Mouse (Mus musculus): ENCODE measurements around the gene Rsph1.

The Rsph1 gene

DNA sequence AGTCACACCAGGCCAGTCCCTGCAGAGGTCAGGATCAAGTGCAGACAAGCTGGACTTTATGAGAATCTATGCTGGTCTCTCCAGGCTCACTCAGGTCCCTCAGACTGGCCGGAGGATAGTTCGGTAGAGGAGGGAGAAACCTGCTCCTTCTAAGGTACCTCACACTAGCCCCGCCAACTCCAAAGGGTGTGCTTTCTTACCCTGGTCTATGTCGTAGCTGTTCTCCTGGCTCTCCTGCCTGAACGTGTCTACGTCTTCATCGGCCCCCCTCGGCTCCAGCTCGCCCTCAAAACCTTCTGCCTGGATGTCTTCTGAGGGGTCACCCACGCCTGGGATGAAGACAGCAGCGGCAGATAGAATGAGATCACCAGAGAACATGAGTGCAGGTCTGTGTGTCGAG, 19.3 kb downstream of the Rsph1 start:
- no peak for DNase-seq (ENCODE audit: low spot score)

DNA sequence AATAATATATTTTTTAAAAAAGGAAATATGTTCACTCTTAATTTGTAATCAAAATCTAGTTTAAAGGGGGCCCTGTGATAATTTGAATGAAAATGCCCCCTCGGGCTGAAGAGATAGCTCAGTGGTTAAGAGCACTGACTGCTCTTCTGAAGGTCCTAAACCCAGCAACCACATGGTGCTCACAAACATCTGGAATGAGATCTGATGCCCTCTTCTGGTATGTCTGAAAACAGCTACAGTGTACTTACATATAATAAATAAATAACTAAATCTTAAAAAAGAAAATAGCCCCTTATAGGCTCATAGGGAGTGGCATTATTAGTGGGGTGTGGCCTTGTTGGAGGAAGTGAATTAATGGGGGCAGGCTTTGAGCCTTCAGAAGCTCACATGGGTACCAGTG, 20.0 kb downstream of the Rsph1 start:
- DNase-seq (ENCODE audit: low spot score), result no peak

DNA sequence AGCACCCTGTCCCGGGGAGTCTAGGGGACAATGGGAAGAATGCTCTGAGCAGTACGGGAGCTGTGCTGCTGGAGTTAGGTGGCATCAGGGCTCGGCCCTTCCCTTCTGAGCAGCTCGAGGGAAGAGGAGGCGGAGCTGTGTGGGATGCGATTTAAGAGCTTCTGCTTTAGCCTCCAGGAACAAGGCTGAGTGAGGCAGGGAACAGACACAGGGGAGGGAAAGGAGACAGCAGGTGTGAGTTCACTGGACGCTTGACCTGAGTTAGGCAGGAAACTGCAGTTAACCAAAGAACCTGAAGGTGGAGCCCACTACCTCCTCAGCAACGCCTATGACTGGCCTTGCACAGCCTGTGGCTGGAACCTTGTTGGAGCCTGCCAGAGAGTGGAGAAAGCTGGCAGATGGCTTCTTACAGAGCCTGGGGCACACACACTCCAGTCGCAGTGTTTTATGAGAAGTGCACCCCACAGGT, 22.7 kb downstream of the Rsph1 start:
- peak; percentile 20 for DNase-seq (ENCODE audit: low spot score)

DNA sequence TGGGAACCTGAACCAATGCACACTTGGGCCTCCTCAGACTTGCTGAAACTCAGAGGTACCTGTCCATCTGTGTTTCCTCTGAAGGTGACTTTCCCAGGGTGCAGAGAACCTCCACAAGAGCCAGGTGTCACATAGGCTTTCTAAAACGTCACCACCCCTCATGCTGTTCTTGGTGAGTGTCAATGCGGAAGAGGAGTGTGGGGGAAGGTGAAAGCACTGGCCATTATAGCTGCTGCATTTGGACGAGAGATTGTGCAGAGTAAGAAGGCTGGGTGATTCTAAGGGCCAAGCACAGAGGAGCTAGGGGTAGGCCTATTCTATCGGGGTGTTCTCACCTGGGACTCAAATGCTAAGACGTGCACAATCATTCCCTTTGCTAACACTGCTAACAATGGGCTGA, 23.2 kb downstream of the Rsph1 start:
- DNase-seq (ENCODE audit: low spot score), result no peak

DNA sequence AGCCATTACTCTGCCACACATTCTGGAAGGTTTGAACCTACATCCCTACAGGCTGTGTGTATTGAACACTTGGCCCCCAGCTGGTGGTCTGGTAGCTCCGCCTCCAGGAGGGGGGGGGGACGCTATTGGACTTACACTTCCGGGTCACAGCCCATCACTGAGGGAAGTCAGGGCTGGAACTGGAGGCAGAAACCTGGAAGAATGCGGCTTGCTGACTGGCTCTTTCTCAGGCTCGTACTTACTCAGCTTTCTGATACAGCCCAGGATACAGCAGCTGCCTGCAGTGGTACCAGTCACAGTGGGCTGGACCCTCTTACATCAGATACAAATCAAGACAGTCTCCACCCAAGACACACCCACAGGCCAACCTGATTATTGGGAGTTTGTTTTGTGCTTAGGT, 30.0 kb downstream of the Rsph1 start:
- no peak for DNase-seq (ENCODE audit: low spot score)

DNA sequence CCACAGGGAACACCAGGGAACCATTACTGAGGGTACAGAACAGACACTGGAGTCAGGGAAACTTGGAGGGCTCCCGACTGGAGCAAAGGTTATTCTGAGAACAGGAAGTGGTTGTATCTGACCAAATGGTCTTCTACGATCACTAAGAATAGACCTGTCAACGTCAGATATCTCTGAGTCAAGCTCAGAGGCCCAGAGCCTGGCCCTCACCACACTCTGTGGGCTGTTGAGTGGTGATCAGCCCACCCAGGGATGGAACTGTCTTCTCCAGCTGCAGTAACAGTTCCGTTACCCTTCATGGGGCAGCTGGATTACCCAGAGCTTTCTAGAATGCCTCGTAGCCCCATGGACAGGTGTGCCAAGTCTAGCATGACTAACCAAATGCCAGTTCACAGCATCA, 31.9 kb downstream of the Rsph1 start:
- DNase-seq (ENCODE audit: low spot score), result no peak

DNA sequence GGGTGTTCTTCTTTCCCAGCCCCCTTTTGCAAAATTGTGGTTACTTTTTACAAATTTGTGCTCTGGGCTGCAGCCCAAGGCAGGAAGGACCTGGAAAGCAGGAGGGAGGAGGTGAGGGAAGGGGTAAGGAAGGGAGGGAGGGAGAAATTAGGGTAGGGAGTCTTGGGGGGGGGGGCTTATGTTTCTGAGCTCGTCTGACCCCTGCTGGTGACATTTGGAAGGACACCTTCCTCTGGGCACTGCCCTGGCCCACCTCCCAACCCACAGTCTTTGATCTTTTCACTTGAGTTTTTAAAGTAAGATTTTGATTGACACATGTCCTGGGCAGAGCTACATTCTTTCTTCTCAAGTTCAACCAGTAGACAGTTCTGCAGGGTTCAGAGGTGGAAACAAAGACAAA, 34.4 kb downstream of the Rsph1 start:
- no peak for DNase-seq (ENCODE audit: low spot score)

DNA sequence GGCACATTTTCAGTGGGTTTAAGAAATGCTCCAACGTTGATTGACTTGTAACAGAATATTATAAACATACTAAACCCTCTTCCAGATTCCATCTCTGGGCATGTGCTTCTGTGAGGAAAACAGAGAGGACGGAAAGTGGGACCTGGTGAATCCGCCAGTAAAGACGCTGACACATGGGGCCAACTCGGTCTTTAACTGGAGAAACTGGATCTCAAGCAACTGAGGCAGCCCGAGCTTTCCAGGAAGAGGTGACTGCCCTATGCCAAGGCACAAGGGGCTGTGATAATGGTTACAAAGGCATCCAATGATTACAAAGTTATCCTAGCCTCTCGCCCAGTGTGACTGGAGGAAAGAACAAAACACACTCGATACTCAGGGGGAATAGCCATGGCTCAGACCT, 36.0 kb downstream of the Rsph1 start:
- DNase-seq (ENCODE audit: low spot score), result no peak

DNA sequence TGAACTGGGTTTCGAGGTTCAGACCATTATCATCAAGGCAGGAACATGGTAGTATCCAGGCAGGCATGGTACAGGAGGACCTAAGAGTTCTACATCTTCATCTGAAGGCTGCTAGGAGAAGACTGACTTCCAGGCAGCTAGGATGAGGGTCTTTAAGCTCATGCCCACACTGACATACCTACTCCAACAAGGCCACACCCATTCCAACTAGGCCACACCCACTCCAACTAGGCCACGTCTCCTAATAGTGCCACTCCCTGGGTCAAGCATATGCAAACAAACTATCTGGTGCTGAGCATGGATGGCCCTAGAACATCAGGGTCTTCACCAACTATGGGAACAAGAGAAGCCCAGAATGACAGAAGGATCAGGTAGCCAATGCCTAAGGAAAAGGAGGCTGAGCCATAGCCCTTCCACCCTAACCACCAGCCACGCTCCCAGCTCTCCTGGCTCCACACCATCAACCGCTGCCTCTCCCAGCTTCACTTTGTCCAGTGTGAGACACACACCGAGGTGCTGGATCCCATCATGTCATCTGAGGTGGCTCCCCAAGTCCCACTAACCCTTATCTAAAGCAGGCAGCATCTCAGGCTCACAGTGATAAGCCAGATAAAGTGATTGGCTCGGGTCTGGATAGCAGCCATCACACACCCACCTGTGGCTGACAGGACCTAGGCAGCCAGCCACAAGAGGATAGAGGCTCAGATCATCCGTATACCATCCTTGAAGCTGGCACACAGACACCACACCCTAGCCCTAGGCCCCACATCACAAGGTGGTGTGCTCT, 38.8 kb downstream of the Rsph1 start:
- peak; percentile 21 for DNase-seq (ENCODE audit: low spot score)

DNA sequence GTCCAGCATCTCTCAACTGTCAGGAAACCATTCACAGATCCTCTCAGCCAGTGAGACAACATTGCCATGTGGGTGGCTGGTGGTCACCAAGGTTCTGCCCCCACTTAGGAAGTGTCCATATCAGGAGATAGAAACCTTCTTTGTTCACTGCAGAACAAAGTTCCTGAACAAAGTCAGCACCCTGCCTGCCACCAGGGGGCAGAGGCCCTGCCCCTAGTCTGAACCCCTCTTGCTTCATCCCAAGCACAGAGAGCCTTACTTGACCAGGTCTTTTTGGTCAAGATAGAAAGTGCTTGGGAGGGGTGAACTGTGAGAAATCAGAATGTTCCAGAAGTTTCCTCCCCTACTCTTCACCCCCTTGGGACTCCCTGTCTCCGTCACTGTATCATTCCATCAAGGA, 41.3 kb downstream of the Rsph1 start:
- no peak for DNase-seq (ENCODE audit: low spot score)

DNA sequence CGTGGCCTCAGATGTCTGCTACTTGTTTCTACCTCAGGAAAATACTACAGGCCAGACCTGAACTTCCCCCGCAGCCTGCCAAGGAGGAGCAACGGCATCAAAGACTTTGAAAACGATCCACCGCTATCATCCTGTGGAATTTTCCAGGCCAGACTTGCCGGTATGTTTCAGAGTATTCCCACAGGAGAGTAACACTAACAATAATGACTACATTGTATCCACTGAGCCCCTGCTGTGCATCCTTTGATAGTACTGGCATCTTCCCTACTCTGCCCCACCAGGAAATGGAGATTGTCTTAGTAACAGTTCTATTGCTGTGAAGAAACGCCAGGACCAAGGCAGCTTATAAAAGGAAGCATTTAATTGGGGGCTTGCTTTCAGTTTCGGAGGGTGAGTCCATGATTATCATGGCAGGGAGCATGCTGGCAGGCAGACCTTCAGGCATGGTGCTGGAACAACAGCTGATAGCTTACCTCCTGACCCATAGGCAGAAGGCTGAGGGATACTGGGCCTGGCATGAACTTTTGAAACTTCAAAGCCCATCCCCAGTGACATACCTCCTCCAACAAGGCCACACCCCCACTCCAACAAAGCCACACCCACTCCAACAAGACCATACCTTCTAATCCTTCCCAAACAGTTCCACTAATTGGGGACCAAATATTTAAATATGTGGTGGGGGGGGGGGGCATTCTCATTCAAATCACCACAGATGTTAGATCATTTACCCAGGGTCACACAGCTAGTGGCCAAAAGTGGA, 44.8 kb downstream of the Rsph1 start:
- no peak for DNase-seq (ENCODE audit: low spot score)

DNA sequence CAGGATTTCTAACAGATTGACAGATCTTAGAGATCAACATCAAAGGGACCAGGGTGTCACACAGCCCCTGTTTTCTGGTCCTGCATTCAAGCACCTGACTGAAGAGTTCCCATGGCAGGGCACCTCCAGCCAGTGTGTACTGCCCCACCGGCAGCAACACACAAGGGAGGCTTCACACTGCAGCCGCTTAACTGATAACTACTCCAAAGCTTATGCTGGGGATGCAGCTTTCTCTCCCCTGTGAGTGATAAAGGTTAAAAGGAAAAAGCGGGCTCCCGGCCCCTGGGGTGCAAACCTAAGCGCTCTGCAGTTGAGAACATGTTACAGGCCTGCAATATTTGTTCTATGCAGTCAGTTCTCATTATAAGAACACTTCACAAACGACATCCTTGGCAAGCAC, 45.4 kb downstream of the Rsph1 start:
- no peak for DNase-seq (ENCODE audit: low spot score)

DNA sequence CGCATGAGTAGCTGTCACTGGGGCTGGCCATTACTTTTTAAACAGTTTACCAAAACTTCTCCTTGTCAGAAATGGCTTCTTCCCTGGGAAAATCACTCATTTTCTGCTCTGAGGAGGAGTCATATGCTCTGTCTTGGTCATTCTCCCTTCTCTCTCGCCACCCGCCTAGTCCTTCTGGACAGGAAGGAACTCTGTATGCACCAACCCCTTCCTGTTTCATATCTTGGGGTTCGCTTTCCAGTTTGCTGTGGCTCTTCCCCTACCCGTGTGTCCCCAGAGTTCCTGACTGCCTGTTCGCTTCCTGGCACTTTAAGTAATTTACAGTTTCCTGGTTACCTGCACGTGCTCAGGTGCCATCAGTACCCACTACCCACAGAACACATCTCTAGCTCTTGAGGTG, 50.3 kb downstream of the Rsph1 start:
- no peak for DNase-seq (ENCODE audit: low spot score)

DNA sequence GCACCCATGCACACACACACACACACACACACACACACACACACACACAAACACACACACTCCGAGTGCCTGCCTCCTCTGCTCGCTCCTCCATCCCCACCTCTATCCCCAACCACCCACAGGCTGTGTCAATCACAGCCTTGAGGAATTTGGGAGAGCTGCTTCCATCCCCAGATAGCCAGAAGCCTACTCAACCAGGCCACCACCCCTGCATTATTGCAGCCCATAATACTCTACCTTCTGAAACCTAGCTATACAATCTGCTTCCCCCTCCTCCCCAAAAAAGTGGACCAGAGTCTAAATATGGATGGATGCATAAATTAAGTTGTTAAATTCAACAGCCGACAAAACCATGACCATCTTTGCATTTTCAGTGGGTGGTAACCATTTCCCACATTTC, 50.8 kb downstream of the Rsph1 start:
- no peak for DNase-seq (ENCODE audit: low spot score)

DNA sequence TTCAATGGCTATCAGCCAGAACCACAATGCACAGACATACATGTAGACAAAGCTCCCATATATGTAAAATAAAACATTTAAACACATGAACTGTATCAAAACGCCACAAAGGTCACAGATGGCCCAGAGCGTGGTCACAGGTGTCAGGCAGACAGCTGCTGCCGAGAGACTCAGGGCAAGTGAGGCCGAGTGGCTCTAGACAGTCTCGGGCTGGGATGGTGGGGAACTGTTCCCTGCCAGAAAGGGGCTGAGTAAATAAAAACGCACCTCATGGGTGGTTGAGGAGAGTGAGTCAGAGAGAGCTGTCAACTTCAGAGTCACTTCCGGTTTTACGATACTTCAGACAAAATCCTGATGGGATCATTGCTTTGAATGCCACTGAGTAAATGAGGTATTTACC, 52.6 kb downstream of the Rsph1 start:
- DNase-seq (ENCODE audit: low spot score), result no peak

DNA sequence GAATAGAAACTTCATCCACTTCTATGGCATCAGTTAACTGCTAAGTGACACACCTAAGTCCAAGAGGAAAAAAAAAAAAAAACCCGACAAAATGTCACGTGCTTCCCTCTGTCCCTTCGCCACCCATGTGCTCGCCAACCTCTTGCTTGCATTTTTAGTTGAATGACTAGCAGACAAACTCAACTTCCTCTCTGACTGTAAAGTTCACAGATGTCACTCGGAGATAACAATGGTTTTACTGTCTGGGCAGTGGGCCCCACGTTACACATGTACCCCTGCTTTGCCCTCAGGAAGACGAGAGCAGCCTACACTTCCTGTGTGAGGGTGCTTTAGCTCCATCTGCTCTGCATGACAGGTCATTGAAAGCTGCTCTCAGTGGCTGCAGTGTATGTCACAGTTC, 53.3 kb downstream of the Rsph1 start:
- no peak for DNase-seq (ENCODE audit: low spot score)

DNA sequence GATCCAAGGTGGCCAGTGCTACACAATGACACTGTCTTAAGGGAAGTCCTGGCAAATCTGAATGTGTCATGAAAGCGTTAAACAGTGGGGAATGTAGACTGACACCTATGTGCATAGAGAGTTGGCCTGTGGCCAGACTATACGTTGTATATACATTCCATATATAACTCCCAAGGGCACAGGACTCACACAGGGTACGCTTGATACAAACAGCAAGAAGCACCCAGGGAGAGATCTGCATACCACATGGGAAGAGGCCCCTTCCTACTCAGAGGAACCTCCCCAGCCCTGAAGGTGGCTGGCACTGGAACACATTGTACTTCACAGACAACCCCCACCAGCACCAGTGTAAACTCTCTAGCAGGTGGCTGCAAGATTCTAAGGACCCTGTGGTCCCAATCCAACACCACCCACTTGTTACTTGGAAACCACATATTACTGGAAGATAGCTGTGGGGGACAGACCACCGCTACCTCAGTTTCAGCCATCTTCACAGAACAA, 54.3 kb downstream of the Rsph1 start:
- DNase-seq (ENCODE audit: low spot score), result no peak

DNA sequence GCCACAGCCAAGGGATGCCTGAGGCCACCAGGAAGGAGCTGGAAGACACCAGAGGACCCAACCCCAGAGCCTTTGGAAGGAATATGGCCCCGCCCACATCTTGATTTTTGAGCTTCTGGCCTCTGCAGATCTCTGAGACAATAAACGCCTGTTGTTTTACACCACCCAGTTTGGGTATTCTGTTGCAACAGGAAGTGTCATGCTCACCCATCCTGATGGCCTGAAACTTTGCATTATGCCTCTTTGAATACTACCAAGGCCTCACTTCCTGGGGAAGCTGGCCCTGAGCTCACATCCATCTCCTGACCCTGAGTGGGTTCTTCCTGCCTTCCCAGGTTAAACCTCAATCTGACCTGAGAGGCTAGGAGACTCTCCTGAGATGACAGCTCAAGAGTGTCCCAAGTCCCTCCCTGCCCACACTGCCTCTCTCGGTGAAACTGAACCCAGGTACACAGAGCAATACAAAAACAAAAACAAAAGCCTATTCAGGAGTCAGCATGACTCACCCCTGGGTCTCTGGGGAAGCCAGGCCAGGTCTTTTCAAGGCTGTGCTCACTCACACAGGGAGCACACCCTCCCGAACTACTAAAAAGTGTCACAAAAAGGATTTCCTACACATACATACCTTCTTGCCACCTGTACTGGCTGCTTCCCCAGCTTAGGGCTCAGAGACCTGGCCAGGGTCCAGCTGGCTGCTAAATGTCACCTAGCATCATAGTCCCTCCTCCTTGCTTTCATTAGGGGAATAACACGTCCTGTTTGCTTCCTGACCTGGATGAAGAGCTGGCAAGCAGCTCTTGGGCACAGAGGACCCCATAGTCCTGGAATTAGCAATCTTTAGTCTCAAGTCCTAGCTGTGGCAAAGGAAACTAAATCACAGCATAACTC, 60.9 kb downstream of the Rsph1 start:
- DNase-seq (ENCODE audit: low spot score), result no peak

DNA sequence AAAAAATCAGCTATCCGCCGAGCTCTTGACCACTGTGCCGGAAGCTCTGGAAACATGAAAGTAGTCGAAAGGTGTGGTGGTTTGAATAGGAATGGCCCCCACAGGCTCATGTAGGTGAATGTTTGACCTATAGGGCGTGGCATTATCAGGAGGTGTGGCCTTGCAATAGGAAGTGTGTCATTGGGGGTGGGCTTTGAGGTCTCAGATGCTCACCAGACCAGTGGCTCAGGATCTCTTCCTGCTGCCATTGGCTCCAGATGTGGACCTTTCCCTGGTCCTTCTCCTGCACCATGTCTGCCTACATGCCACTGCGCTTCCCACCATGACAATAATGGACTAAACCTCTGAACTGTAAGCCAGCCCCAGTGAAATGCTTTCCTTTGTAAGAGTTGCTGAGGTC, 65.3 kb downstream of the Rsph1 start:
- no peak for DNase-seq (ENCODE audit: low spot score)

DNA sequence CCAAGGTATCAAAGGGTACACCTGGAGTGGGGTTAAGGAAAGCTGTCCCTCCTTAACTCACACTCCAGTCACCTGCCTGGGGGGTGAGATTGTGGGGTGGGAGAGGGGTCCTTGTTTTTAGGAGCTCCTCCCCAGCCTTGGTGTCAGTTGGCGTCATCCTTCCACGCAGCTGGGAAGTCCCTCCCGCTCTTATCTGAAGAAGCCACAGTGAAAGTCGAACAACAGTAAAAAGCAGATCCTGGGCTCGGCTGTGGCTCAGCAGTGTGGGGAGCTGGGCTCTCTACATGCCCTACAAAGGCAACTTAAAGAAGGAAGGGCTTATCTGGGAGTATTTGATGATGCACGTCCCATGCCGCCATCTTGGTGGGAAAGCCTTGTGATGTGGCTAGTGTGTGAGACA, 66.9 kb downstream of the Rsph1 start:
- no peak for DNase-seq (ENCODE audit: low spot score)

DNA sequence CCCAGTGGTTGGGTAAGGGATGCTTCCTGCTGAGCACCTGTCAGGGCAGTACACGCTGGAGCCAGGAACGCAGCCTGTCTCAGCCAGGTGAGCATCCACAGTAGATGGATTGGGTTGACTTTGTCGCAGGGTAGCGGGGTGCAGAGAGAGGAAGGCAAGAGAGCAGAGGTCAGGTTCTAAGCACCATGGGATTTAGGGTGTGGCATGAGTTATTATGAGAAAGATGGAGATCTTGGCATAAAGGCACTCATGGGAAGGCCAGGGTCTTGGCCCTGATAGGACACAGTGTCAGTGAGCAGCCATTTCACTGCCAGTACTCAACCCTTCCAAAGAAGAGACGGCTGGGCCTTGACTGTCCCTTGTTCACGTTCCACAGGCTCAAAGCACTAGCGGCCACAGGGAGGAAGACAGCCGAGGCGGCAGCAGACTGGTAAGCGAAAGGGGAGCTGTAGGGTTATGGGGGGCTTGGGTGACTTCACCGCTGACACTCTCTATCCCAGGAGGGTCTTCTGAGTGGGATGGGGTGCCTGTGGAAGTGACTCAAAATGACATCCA, 67.7 kb downstream of the Rsph1 start:
- DNase-seq (ENCODE audit: low spot score), result no peak

DNA sequence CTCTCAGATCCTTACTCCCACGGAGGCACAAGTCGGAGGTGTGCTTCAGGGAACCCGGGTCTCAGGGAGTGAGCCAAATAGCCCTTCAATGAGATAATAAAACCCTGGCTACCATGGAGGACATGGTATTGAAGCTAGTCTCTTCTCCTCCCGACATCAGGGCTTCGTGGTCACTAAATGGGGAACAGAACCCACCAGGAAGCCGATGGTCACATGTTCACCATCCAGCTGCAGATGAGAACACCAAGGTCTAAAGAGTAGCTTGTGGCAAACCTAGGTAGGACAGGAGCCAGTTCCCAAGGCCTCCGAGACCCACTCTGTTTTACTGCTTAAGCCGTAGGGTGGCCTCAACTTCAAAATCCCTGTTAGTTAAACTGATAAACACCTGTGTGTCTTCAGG, 68.5 kb downstream of the Rsph1 start:
- DNase-seq (ENCODE audit: low spot score), result no peak

Data from spleen, adult 12 weeks (tissue).